Mouse (Mus musculus) ovary, postnatal 14 days (tissue): Measurements from ENCODE around the gene Ttc39b.

Source experiments
- DNase-seq: peaks from one replicate; pipeline ENCODE4 v3.0.0; 2022; ENCODE audit warnings: low spot score

Ttc39b gene

DNA sequence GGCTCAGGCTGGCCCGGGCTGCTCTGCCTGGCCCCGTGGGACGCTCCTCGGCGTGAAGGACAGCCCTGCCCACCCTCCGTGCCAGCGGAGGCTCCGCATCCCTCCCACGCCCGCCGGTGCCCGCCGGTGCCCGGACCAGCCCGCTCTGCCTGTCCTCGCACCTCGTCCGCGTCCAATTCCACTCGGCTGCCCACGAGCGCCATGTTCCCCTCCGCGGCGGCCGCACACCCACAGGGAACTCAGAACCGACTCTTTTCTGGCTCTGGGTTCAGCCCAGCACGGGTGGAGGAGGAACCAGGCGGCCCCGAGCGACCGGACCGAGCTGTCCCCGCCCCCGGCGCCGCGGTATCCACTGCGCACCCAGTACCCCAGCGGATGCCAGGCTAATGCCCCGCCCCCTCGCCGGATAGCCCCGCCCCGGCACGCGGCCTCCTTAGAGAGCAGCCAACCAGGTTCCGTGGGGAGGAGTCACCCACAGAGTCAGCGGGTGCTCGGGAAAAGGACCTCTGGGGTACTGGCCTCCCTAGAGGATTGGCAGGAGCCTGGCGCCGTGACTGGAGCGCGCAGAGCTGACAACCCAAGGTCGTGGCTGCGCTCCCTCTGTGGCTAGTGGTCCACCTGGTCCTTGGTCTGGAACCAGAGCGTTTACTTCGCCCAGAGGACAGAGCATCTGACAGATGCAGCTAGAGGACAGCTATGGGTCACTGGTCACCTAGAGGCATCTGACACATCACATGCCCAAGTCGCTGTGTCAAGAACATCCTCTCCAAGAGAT is at the start of gene Ttc39b:
Ttc39b (minus strand) TSS at position 346 of the 775 bp plus-strand sequence.
- DNase-seq, result peak; percentile 99

- no peak for DNase-seq
Measured at GRCm38 (mm10) chr4:83373381-83373780, 49.3 kb upstream of the Ttc39b start.

DNA sequence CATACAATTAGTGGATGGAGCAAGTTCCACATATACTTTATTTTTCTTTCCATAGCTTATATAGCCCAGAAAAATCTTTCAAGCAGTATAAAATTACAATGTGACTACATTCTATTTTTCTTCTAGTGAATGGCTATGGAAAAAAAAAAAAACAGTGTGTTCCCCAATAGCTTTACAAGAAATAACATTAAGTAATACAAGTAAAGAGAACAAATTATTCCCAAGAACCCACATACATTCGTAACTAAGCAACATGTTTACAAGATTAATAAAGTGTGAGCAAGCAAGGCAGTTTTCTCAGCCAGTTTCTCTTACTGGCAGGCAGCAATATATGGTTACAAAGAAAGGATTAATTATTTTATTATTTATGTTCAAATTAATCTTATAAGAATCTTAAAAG is 33.7 kb upstream of the Ttc39b start:
- DNase-seq, result no peak

GRCm38 (mm10) chr4:83354786-83355185 is 30.7 kb upstream of the Ttc39b start:
- DNase-seq, result no peak

DNA sequence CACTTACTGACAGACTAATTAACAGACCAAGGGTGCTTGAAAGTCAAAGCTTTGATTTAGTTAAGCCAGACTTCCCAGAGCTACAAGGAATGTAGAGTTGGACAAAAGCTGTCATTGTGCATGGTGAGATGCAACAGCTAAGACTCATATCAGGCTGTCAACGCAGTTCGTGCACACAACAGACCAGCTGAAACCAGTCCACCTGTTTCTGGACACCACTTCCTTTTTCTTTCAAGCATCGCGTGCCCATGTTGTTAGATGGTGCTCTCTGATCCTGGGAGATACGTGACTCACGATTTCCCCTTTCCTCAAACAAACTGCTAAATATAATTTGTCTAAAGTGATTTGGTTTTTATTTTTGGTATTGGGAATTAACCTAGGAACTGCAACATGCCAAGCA is 29.9 kb upstream of the Ttc39b start:
- no peak for DNase-seq

GRCm38 (mm10) chr4:83353276-83353675 is 29.2 kb upstream of the Ttc39b start:
- DNase-seq, result no peak

- DNase-seq, result peak; percentile 64
Measured at GRCm38 (mm10) chr4:83350719-83351118, 26.7 kb upstream of the Ttc39b start.

DNA sequence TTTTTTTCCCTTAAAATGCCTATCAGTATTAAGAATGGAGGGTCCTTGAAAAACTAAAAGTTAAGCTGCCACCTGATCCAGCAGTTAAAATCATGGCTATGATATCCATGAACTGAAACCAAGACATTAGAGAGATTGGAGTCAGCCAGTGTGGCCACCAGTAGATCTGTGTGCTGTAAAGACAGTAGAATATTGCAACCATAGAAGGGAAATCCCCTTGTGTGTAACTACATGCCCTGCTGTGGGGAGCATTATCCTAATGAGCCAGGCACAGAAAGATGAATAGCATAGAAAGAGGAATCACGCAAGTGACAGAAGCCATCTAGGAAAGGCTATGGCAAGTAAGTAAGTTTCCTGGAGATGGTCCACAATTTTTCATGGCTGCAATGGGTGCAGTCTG is 24.9 kb upstream of the Ttc39b start:
- DNase-seq, result no peak

GRCm38 (mm10) chr4:83343895-83344294 is 19.8 kb upstream of the Ttc39b start:
- no peak for DNase-seq

DNA sequence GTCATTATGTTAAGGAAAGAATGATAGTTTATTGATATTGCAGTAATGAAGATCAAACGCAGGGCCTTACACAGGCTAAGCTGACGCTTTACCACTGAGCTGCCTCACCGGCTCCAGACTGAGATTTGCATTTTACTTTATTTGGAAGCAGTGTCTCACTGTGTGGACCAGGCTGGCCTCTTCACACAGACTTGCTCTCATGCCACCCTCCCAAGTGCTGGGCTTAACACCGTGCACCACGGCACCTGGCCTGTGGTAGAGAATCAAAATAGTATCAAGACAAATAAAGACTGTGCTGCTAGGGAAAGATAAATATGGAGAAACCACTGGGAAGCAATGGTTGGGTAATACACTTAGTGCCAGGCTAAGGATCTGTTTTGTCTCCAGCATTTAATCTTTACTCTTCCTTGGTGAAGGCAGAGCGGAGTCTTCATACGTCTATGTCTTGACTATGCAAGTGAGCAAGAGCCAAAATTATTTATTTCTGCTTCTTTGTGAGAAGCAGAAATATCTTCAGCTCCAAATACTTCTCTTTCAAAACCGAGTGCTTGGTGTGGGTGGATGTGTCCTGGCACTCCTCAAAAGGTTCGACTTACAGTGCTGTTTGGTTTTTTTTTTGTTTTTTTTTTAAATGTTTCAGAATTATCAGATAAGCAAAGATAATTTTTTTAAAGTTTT is 19.2 kb upstream of the Ttc39b start:
- DNase-seq, result no peak

GRCm38 (mm10) chr4:83342268-83342970 is 18.4 kb upstream of the Ttc39b start:
- DNase-seq, result no peak

DNA sequence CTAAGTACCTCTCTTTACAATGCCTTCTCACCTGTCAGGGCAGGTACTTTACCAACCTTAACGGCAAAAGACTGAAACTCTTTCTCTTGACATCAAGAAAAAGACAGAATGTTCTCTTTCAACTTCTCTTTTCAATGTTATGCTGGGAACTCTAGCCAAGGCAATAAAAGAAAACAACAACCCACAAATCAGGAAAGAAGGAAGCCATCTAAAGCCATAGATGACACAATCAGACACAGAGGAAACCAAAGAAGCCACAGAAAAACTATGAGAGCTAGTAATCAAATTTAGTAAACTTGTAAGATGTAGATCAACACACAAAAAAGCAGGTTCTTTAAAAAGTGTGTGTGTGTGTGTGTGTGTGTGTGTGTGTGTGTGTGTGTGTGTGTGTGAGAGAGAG is 15.3 kb upstream of the Ttc39b start:
- DNase-seq, result no peak

DNA sequence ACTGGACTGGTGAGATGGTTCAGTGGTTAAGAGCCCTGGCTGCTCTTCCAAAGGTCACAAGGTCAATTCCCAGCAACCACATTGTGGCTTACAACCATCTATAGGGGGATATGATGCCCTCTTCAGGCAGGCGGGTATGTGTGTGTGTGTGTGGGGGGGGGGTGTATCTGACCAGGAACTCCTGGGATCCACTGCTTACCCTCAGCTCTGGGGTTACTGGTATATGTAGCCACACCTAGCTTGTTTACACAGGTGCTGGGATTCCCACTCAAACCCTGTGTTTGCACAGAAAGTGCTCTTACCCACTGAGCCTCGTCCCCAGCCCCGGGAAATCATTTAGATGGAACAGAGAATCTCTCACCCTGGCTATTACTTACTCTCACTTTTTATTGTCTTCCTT is 13.7 kb upstream of the Ttc39b start:
- no peak for DNase-seq

GRCm38 (mm10) chr4:83330369-83330768 is 6.3 kb upstream of the Ttc39b start:
- no peak for DNase-seq

GRCm38 (mm10) chr4:83329615-83330014 is 5.6 kb upstream of the Ttc39b start:
- DNase-seq, result no peak

GRCm38 (mm10) chr4:83328026-83328945 is 4.2 kb upstream of the Ttc39b start:
- no peak for DNase-seq

- DNase-seq, result no peak
Measured at GRCm38 (mm10) chr4:83327526-83327925, 3.5 kb upstream of the Ttc39b start.

GRCm38 (mm10) chr4:83325366-83325765 is 1.3 kb upstream of the Ttc39b start:
- DNase-seq, result no peak

DNA sequence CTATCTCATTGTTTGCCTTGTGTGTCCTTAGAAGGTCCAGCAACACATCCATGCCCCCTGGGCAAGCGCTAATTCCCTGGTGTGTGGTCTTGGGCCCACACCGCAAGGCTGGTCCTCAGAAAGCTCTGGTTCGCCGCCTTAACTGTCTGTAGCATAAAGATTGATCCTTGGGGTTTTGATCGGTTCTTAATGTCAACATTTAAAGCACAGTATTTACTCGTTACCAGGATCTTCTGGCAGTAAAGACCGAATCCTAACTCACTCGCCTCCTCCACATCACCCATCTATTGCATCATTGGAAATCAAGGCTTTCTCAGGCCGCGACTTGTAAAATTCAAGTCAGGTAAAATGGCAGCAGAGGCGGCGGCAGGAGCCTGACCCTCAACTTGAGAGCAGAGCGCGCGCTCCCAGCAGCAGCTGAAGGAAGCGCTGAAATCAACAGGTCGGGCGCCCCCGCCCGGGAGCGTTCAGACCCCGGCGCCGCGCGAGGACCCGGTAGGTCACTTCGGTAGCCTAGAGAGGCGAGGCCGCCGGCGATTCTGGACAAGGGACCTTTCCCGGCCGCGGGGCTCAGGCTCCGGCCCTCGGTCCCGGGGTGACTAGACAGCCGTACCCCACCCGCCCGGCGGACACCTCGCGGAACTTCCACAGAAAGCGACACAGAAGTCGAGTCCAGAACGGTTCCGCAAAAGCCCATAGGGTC is 703 bp downstream of the Ttc39b start:
- peak; percentile 65 for DNase-seq

DNA sequence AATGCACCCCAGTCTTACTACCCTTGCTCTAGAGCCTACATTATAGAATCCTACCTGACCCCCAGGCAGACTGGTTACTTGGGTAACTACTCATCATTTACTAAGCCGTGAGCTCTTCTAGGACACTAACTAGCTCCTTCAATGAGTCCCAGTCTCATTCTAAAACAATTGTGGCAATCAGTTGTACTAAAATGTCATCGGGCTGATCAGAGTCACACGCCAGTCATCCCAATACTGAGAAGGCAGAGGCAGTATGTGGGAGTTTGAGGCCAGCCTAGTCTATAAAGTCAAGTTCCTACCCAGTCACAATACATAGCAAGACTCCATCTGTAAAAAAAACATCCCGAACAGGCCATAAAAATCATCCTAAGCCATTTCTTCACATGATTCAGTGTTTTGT is 4.3 kb downstream of the Ttc39b start:
- no peak for DNase-seq

- no peak for DNase-seq
Measured at GRCm38 (mm10) chr4:83318758-83319157, 5.3 kb downstream of the Ttc39b start.
